Mouse (Mus musculus) ES-Bruce4 (cell line): ENCODE results near the gene Tshz2.

ENCODE experiments used
- CTCF ChIP-seq: IDR thresholded peaks from one replicate; pipeline ENCODE4 v1.8.1; 2011; ENCODE audit warnings: low read depth, low read length
- EP300 ChIP-seq: IDR thresholded peaks from 2 replicates; pipeline ENCODE4 v1.6.1; 2011; ENCODE audit warnings: low read depth, low read length; ENCODE audit not compliant: insufficient read depth
- POLR2A ChIP-seq: IDR thresholded peaks from one replicate; pipeline ENCODE4 v1.8.1; 2011; ENCODE audit warnings: low read length; ENCODE audit not compliant: insufficient read depth

GRCm38 (mm10) chr2:170028488-170029303 is 395.9 kb downstream of the Tshz2 start:
- TF ChIP-seq CTCF (no peak), EP300 (no peak), POLR2A (no peak)
